8 mouse cellular contexts compared by ENCODE assay signal in the genomic region with DNA sequence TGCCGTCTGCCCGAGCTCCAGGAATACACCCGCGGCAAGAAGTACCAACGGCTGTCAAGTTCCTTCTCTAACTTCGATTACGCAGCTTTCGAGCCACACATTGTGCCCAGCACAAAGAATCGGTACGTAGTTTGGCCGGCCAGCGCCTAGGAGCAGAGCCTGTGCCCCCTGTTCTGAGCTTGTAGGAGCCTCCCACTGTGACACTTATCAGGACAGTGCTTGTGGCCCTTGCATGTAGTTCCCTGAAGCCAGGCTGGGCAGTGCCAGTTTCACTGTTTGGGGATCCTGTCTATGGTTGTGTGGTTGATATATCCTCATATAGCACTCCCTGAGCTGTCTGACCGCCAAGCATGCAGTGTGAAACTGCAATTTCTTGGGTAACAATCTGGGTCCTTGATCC. TPM values are rescaled to one million over a fixed set of nuclear protein-coding genes. Genes with fewer than 3 reads are reported as not detected.
DNase-seq lines count a peak whose midpoint lies in the region; ATAC-seq and TF ChIP-seq lines count a peak whose summit lies in the region.

No protein-coding gene starts in this region.

- 3% methylated on average over 13 of the region's 13 CpGs for WGBS in lung, embryonic 14.5 days
- 2% methylated on average over 13 of the region's 13 CpGs for WGBS in limb, embryonic 12.5 days
- WGBS in neural tube, embryonic 14.5 days = 2% methylated on average over 13 of the region's 13 CpGs

- no peak for TF ChIP-seq CTCF in lung, embryonic 14.5 days (IDR thresholded peaks at IDR 0.05; ENCODE audit: low read depth)

- peaks cover 2% of the 10 kb centered on the region; the same call in 1 of the 2 replicates for H3K4me1 ChIP-seq in lung, embryonic 14.5 days (ENCODE audit: insufficient read depth)
- H3K4me1 ChIP-seq in limb, embryonic 12.5 days (replicated peaks) = peaks cover 44% of the 10 kb centered on the region
- H3K4me1 ChIP-seq in neural tube, embryonic 14.5 days (ENCODE audit: control insufficient read depth, insufficient read depth, low read length) = peaks cover 24% of the 10 kb centered on the region

- no peaks in the 10 kb centered on the region for H3K9me3 ChIP-seq in lung, embryonic 14.5 days (ENCODE audit: low read depth, low read length)
- H3K9me3 ChIP-seq in limb, embryonic 12.5 days = no peaks in the 10 kb centered on the region
- no peaks in the 10 kb centered on the region for H3K9me3 ChIP-seq in neural tube, embryonic 14.5 days (ENCODE audit: control insufficient read depth, low read length)

- no peak for DNase-seq in lung, embryonic 14.5 days
- DNase-seq in lung, postnatal 25 days (ENCODE audit: low spot score) = no peak
- DNase-seq in urinary bladder, postnatal 14 days (ENCODE audit: low spot score) = no peak
- DNase-seq in lung, postnatal 14 days = no peak
- no peak for DNase-seq in adrenal gland, postnatal 36 days

- ATAC-seq in lung, embryonic 14.5 days (ENCODE audit: insufficient read depth) = peak; percentile 9
- peak; percentile 40 for ATAC-seq in erythroblast, adult 5-6 weeks (replicated peaks; ENCODE audit: low FRiP score, poor library complexity, severe bottlenecking)
- no peak for ATAC-seq in limb, embryonic 12.5 days (ENCODE audit: insufficient number of reproducible peaks, insufficient read depth, low FRiP score, low TSS enrichment, low read depth)
- ATAC-seq in neural tube, embryonic 14.5 days (ENCODE audit: low read depth) = peak; percentile 18

- peak overlapping the region; percentile 96 for H3K4me2 ChIP-seq in lung, embryonic 14.5 days
- H3K4me2 ChIP-seq in limb, embryonic 12.5 days = peak overlapping the region; percentile 98
- peak overlapping the region; percentile 98 for H3K4me2 ChIP-seq in neural tube, embryonic 14.5 days (ENCODE audit: low read depth, low read length)

- H3K27me3 ChIP-seq in lung, embryonic 14.5 days (ENCODE audit: insufficient read depth, low read length) = no peaks in the 10 kb centered on the region
- no peaks in the 10 kb centered on the region for H3K27me3 ChIP-seq in limb, embryonic 12.5 days
- no peaks in the 10 kb centered on the region for H3K27me3 ChIP-seq in neural tube, embryonic 14.5 days (ENCODE audit: control insufficient read depth, insufficient read depth, low read length)

- H3K36me3 ChIP-seq in lung, embryonic 14.5 days (ENCODE audit: insufficient read depth) = peaks cover 70% of the 10 kb centered on the region
- H3K36me3 ChIP-seq in limb, embryonic 12.5 days = peaks cover 71% of the 10 kb centered on the region
- H3K36me3 ChIP-seq in neural tube, embryonic 14.5 days (ENCODE audit: control insufficient read depth, insufficient read depth, low read length) = peaks cover 58% of the 10 kb centered on the region

- H3K27ac ChIP-seq in lung, embryonic 14.5 days (ENCODE audit: low read depth) = peak overlapping the region; percentile 61; the same call in 1 of the 2 replicates
- peak overlapping the region; percentile 69; the same call in 1 of the 2 replicates for H3K27ac ChIP-seq in limb, embryonic 12.5 days
- peak overlapping the region; percentile 70 for H3K27ac ChIP-seq in neural tube, embryonic 14.5 days (ENCODE audit: low read depth, low read length)

- peak overlapping the region; percentile 76 for H3K4me3 ChIP-seq in lung, embryonic 14.5 days (ENCODE audit: low read depth, low read length)
- H3K4me3 ChIP-seq in limb, embryonic 12.5 days (replicated peaks) = peak overlapping the region; percentile 76
- peak overlapping the region; percentile 71 for H3K4me3 ChIP-seq in neural tube, embryonic 14.5 days (ENCODE audit: low read depth, low read length)

- peak overlapping the region; percentile 74 for H3K9ac ChIP-seq in lung, embryonic 14.5 days
- H3K9ac ChIP-seq in limb, embryonic 12.5 days (replicated peaks) = peak overlapping the region; percentile 81
- peak overlapping the region; percentile 69 for H3K9ac ChIP-seq in neural tube, embryonic 14.5 days (replicated peaks; ENCODE audit: low read depth, low read length)

RNA-seq across cellular contexts. Expression of a gene that starts 0.4 kb away (rescaled TPM):
- 41.5 and 43.6 TPM in 2 replicates for polyA plus RNA-seq in lung, embryonic 14.5 days (2014; fragmentation: Nextera tagmentation; extraction: Ambion mirVana)
- 9.6 and 34.7 TPM in 2 replicates for total RNA-seq in erythroblast, adult 5-6 weeks (2015; ENCODE audit: low replicate concordance)
- 17.5 and 20.1 TPM in 2 replicates for total RNA-seq in erythroblast, adult 5-6 weeks (2017; ENCODE audit: low replicate concordance)
- polyA plus RNA-seq in limb, embryonic 12.5 days (2016; fragmentation: Nextera tagmentation; extraction: Ambion mirVana) = 53.7 and 54.2 TPM in 2 replicates
- 88.9 and 101 TPM in 2 replicates for polyA plus RNA-seq in neural tube, embryonic 14.5 days (2014; fragmentation: Nextera tagmentation; extraction: Ambion mirVana)
- total RNA-seq in adrenal gland, postnatal 36 days (2021) = 100 to 1,000 TPM in 1 of 2 experiments, 10 to 100 TPM in 1; 99.3 to 120 TPM

RNA-seq across cellular contexts. Expression of a gene that starts 0.6 kb away (rescaled TPM):
- polyA plus RNA-seq in lung, embryonic 14.5 days (2014; fragmentation: Nextera tagmentation; extraction: Ambion mirVana) = 33.2 and 35.5 TPM in 2 replicates
- 14.4 and 16.9 TPM in 2 replicates for total RNA-seq in erythroblast, adult 5-6 weeks (2015; ENCODE audit: low replicate concordance)
- 4.2 and 15.0 TPM in 2 replicates for total RNA-seq in erythroblast, adult 5-6 weeks (2017; ENCODE audit: low replicate concordance)
- polyA plus RNA-seq in limb, embryonic 12.5 days (2016; fragmentation: Nextera tagmentation; extraction: Ambion mirVana) = 45.5 and 48.3 TPM in 2 replicates
- polyA plus RNA-seq in neural tube, embryonic 14.5 days (2014; fragmentation: Nextera tagmentation; extraction: Ambion mirVana) = 46.3 and 49.5 TPM in 2 replicates
- 10 to 100 TPM; 37.5 to 40.1 TPM for total RNA-seq in adrenal gland, postnatal 36 days (2021)

RNA-seq across cellular contexts. Expression of a gene that starts 6.2 kb away (rescaled TPM):
- 775 and 784 TPM in 2 replicates for polyA plus RNA-seq in lung, embryonic 14.5 days (2014; fragmentation: Nextera tagmentation; extraction: Ambion mirVana)
- total RNA-seq in erythroblast, adult 5-6 weeks (2015; ENCODE audit: low replicate concordance) = 469 and 488 TPM in 2 replicates
- total RNA-seq in erythroblast, adult 5-6 weeks (2017; ENCODE audit: low replicate concordance) = 357 and 378 TPM in 2 replicates
- 600 and 634 TPM in 2 replicates for polyA plus RNA-seq in limb, embryonic 12.5 days (2016; fragmentation: Nextera tagmentation; extraction: Ambion mirVana)
- polyA plus RNA-seq in neural tube, embryonic 14.5 days (2014; fragmentation: Nextera tagmentation; extraction: Ambion mirVana) = 441 and 462 TPM in 2 replicates
- total RNA-seq in adrenal gland, postnatal 36 days (2021) = 100 to 1,000 TPM; 527 to 531 TPM

RNA-seq across cellular contexts. Expression of a gene that starts 6.3 kb away (rescaled TPM):
- polyA plus RNA-seq in lung, embryonic 14.5 days (2014; fragmentation: Nextera tagmentation; extraction: Ambion mirVana) = 33.2 and 34.6 TPM in 2 replicates
- 1.3 and 4.4 TPM in 2 replicates for total RNA-seq in erythroblast, adult 5-6 weeks (2015; ENCODE audit: low replicate concordance)
- total RNA-seq in erythroblast, adult 5-6 weeks (2017; ENCODE audit: low replicate concordance) = 6.0 and 10.6 TPM in 2 replicates
- polyA plus RNA-seq in limb, embryonic 12.5 days (2016; fragmentation: Nextera tagmentation; extraction: Ambion mirVana) = 62.4 and 66.5 TPM in 2 replicates
- polyA plus RNA-seq in neural tube, embryonic 14.5 days (2014; fragmentation: Nextera tagmentation; extraction: Ambion mirVana) = 109 and 111 TPM in 2 replicates
- 10 to 100 TPM; 54.5 to 56.6 TPM for total RNA-seq in adrenal gland, postnatal 36 days (2021)

RNA-seq across cellular contexts. Expression of a gene that starts 14.1 kb away (rescaled TPM):
- 12.5 and 15.5 TPM in 2 replicates for polyA plus RNA-seq in lung, embryonic 14.5 days (2014; fragmentation: Nextera tagmentation; extraction: Ambion mirVana)
- 2.1 and 6.1 TPM in 2 replicates for total RNA-seq in erythroblast, adult 5-6 weeks (2015; ENCODE audit: low replicate concordance)
- total RNA-seq in erythroblast, adult 5-6 weeks (2017; ENCODE audit: low replicate concordance) = 7.4 and 7.6 TPM in 2 replicates
- polyA plus RNA-seq in limb, embryonic 12.5 days (2016; fragmentation: Nextera tagmentation; extraction: Ambion mirVana) = 33.5 and 36.2 TPM in 2 replicates
- polyA plus RNA-seq in neural tube, embryonic 14.5 days (2014; fragmentation: Nextera tagmentation; extraction: Ambion mirVana) = 17.5 and 19.1 TPM in 2 replicates
- 10 to 100 TPM; 28.5 to 32.7 TPM for total RNA-seq in adrenal gland, postnatal 36 days (2021)
